Mouse (Mus musculus) spleen, adult 2 months (tissue): ENCODE data around the gene Ticrr. TPM values are rescaled to one million over a fixed set of nuclear protein-coding genes. Genes with fewer than 3 reads are reported as not detected.

Source experiments
- DNase-seq, 2 experiments: peaks; one replicate each; pipeline versions ENCODE4 v3.0.0 to v3.0.0-alpha.2; 2012 to 2021; ENCODE audit warnings: low spot score in 2 of 2, low read depth in 1 of 2
- H3K27ac ChIP-seq: fragments of 200-500 bp; 2 replicates; pipeline ENCODE4 v1.5.1; 2012; ENCODE audit warnings: low read length, inconsistent platforms; ENCODE audit not compliant: insufficient read depth
- H3K27me3 ChIP-seq: fragments of 200-500 bp; 2 replicates; pipeline ENCODE4 v1.6.1; 2012; ENCODE audit warnings: mild to moderate bottlenecking, moderate library complexity, low read length, inconsistent platforms; ENCODE audit not compliant: control insufficient read depth, insufficient read depth
- H3K36me3 ChIP-seq: fragments of 200-500 bp; 2 replicates; pipeline ENCODE4 v1.6.1; 2012; ENCODE audit warnings: mild to moderate bottlenecking, low read length, inconsistent platforms; ENCODE audit not compliant: control insufficient read depth, insufficient read depth
- H3K4me1 ChIP-seq: fragments of 200-500 bp; 2 replicates; pipeline ENCODE4 v1.6.1; 2011; ENCODE audit warnings: inconsistent platforms; ENCODE audit not compliant: control insufficient read depth, insufficient read depth, insufficient read length
- H3K4me3 ChIP-seq: fragments of 200-500 bp; 2 replicates; pipeline ENCODE4 v1.5.1; 2011; ENCODE audit warnings: mild to moderate bottlenecking, inconsistent platforms; ENCODE audit not compliant: insufficient read depth, insufficient read length; ENCODE audit errors: extremely low read depth
- CTCF ChIP-seq: fragments of 200-500 bp; IDR thresholded peaks from 2 replicates; pipeline ENCODE4 v1.5.1; 2011; ENCODE audit warnings: mild to moderate bottlenecking, inconsistent platforms; ENCODE audit not compliant: insufficient read depth, insufficient read length, insufficient replicate concordance; ENCODE audit errors: extremely low read depth
- POLR2A ChIP-seq: fragments of 200-500 bp; IDR thresholded peaks from 2 replicates; pipeline ENCODE4 v1.6.1; 2011; ENCODE audit warnings: low read depth, low read length, inconsistent platforms
- WGBS: fragments of 180-500 bp; shearing (Covaris S2); methylation state at CpG from one replicate; pipeline ENCODE4 v1.1.7; 2018; 5-methylcytosine and 5-hydroxymethylcytosine counted together
- polyA plus RNA-seq: library from polyadenylated mRNA; depleted of rRNA; stranded (reverse); fragments of >200 nt; gene quantifications from 2 replicates; pipeline ENCODE4 v1.2.3, GENCODE M21; 2012

Ticrr gene
- polyA plus RNA-seq, 1 experiment = 1.2 TPM

DNA sequence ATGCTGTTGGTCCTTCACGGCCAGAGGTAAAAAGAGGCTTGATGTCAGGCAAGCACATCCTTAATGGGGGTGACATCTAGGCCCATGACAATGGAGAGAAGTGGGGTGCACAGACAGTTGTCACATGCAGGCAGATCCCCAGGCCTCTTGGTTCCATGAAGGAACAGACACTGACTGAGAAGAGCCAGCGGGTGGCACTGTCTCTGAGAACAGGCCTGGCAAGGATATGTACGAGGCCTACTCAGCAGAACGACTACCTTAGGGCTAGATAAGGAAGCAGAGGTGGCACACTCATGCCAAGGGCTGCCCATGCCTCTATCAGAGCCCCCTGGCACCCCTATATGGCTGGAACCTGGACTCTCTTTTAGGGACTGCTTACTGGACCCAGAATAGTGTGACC is 40.5 kb upstream of the Ticrr start:
- no peak overlapping the region for H3K27ac ChIP-seq
- no peaks in the 10 kb centered on the region for H3K4me1 ChIP-seq
- DNase-seq = no peak
- no peaks in the 10 kb centered on the region; the same call in 1 of the 2 replicates for H3K27me3 ChIP-seq
- no peak for TF ChIP-seq CTCF
- TF ChIP-seq POLR2A = no peak
- H3K4me3 ChIP-seq = no peak overlapping the region
- no peaks in the 10 kb centered on the region for H3K36me3 ChIP-seq
- 53% methylated on average over 4 of the region's 4 CpGs for WGBS

DNA sequence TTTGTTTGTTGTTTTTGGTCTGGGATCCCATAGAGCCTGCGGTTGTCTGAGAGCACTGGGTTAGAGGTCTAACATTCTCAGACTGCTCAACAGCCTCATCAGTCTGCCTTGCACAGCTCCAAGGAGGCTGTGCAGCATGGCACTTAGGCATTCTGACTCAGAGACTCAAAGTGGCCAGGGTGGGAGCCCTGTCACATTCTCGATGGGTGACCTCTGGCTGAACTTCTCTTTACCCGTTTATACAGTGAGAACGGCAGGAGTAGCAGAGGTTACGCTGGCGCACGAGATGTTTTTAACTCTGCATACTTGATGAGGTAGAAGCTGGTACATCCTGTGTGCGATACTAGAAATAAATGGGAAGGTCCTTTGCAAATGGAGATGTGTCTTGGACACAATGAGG is 36.9 kb upstream of the Ticrr start:
- WGBS = 37% methylated on average over 8 of the region's 8 CpGs
- H3K4me1 ChIP-seq = no peaks in the 10 kb centered on the region
- no peaks in the 10 kb centered on the region for H3K36me3 ChIP-seq
- H3K27ac ChIP-seq = no peak overlapping the region
- H3K4me3 ChIP-seq = no peak overlapping the region
- no peaks in the 10 kb centered on the region for H3K27me3 ChIP-seq
- no peak for DNase-seq
- TF ChIP-seq CTCF = no peak
- no peak for TF ChIP-seq POLR2A

DNA sequence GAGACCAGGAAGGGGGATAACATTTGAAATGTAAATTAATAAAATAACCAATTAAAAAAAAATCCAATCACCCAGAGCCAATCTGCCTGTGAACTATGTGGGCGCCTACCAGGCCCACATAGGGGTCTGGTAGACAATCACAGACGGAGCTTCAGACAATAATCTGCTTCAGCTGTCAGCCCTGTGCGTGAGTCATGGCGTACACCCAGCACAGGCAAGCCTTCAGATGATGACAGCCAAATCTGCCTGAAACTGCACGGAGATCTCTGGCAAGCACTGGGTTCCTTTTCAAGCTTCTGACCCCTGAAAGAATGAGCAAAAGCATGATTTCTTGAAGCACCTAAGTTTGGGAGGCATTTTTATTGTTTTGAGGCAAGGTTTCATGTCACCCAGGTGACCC is 33.8 kb upstream of the Ticrr start:
- TF ChIP-seq CTCF (no peak), POLR2A (no peak)
- Histone ChIP-seq H3K36me3 (no peaks in the 10 kb centered on the region), H3K27me3 (no peaks in the 10 kb centered on the region), H3K4me1 (no peaks in the 10 kb centered on the region), H3K4me3 (no peak overlapping the region), H3K27ac (no peak overlapping the region)
- WGBS = 86% methylated on average over 5 of the region's 5 CpGs
- DNase-seq = no peak

DNA sequence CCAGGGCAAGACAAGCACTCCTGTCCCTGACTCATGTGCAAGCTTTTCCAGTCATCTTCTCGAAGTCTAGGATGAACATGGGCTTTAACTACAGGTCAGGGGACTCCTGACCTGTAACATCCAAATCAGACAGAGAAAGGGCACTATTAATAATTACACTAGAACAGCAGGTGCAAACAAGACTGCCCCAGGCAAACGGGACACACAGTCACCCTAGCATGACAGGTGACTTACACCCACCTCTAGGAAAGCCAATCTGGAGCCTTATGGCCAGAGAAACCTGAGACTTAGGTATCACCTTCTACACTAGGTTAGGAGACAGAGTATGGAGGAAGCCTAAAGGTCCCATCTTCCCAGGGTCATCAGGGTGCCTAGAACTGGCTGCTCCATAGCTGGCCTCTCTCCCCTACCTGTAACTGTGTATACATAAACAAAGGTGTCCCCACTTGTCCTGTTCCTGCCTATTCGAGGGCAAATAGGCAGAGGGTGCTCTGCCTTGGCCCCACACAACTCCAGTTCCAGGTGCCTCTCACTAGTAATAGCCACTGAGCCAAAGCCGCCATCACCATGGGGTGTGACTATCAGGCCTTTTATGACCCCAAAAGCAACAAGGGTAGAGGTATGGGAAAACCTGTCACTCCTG is 31.6 kb upstream of the Ticrr start:
- Histone ChIP-seq H3K4me1 (no peaks in the 10 kb centered on the region), H3K27ac (no peak overlapping the region), H3K4me3 (no peak overlapping the region), H3K36me3 (no peaks in the 10 kb centered on the region), H3K27me3 (0 out of 2 replicates have a peak, but pooled peaks cover 1% of the 10 kb centered on the region)
- 62% methylated on average over 4 of the region's 4 CpGs for WGBS
- TF ChIP-seq POLR2A = no peak
- TF ChIP-seq CTCF = no peak
- DNase-seq = no peak

DNA sequence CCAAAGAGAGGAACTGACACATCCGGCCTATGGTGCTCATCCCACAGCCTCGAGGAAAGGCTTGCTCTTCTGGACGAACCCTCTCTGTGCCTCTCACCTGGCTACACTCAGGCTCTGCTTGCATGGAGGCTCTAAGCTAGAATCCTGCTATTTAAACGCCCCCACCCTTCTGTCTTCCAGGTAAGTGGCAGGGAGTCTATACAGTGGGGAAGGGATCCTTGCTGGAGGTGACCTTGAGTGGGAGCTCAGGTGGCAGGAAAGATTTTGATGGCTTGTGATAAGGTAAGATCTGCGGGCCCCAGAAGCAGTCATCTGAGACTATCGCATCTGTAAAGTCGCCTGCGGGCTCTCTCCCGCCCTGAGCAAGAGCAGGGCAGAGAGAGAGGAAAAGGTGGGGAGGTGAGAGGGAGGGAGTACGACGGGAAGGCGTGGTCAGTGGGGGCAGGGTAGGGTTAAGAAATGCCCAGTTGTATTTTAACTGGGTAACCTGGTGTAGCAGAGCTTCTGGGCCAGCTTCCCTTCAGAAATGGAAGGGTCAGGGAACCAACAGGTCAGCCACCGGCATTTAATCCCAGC is 28.1 kb upstream of the Ticrr start:
- Histone ChIP-seq H3K4me1 (no peaks in the 10 kb centered on the region), H3K4me3 (no peak overlapping the region), H3K27ac (no peak overlapping the region), H3K27me3 (0 out of 2 replicates have a peak, but pooled peaks cover 1% of the 10 kb centered on the region), H3K36me3 (no peaks in the 10 kb centered on the region)
- no peak for TF ChIP-seq POLR2A
- TF ChIP-seq CTCF = no peak
- 33% methylated on average over 13 of the region's 13 CpGs for whole genome bisulfite sequencing
- DNase-seq = no peak

DNA sequence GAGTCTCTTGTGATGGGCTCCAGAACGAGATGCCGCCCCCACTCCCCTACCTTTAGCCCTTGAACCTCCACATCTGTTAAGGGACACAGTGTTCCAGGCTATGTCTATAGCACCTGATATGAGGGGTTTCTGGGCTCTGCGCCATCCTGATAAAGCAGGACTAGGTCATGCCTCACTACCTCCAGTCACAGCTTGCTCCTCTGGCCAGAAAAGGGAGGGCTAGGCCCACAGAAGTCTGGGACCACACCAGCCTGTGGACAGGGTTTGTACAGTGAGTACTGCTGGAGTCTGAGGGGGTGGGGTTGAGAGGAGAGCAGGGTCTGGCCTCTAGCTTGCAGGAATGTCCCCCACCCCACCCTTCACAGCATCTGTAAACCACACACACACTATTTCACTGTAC is 12.8 kb upstream of the Ticrr start:
- WGBS = 90% methylated on average over 3 of the region's 3 CpGs
- H3K36me3 ChIP-seq = no peaks in the 10 kb centered on the region
- H3K27ac ChIP-seq = no peak overlapping the region
- TF ChIP-seq CTCF (no peak), POLR2A (no peak)
- no peaks in the 10 kb centered on the region for H3K27me3 ChIP-seq
- no peak overlapping the region for H3K4me3 ChIP-seq
- DNase-seq = no peak
- no peaks in the 10 kb centered on the region for H3K4me1 ChIP-seq

DNA sequence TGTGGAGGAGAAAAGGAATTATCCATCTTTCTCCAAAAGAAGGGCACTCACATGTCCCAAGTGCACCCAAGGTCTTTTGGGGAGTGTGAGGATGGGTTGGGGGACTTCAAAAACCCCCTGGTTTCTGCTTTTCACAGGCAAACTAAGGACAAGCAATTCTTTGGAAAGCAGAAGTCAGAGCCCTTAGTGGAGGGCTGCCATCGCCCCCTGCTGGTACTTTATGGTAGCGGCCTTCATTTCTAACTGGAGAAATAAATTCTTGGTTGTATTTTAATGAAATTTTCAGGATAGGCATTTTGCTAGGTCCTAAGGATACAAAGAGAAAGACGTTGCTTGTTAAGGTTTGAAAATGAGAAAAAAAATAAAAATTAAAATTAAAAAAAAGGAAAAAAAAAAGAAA is 11.0 kb upstream of the Ticrr start:
- Histone ChIP-seq H3K4me3 (no peak overlapping the region), H3K27ac (no peak overlapping the region), H3K4me1 (no peaks in the 10 kb centered on the region), H3K27me3 (no peaks in the 10 kb centered on the region), H3K36me3 (no peaks in the 10 kb centered on the region)
- 2% methylated on average over 3 of the region's 3 CpGs for WGBS
- TF ChIP-seq CTCF (peak; percentile 37; the same call in 1 of the 2 replicates), POLR2A (no peak)
- DNase-seq = peak in 1 of 2 experiments; percentile 17
